Mouse (Mus musculus) forebrain, postnatal 0 days (tissue): Measurements from ENCODE around the gene Zfp277. TPM values are rescaled to one million over a fixed set of nuclear protein-coding genes. Genes with fewer than 3 reads are reported as not detected.

ENCODE experiments used
- ATAC-seq: fragments of 200-750 bp; cut with Nextera tagmentation; 2 replicates; pipeline ENCODE4 v1.8.0; 2017; ENCODE audit warnings: mild to moderate bottlenecking, moderate library complexity
- DNase-seq: peaks from one replicate; pipeline ENCODE4 v3.0.0-alpha.2; 2015
- H3K27ac ChIP-seq: fragments of 300-500 bp; sonication (generic); 2 replicates; pipeline ENCODE4 v1.5.1; 2014; ENCODE audit warnings: low read depth, mild to moderate bottlenecking, antibody characterized with exemption, low read length, moderate library complexity, mixed read lengths
- H3K27me3 ChIP-seq: fragments of 300-500 bp; sonication (generic); 2 replicates; pipeline ENCODE4 v1.6.1; 2014; ENCODE audit warnings: mild to moderate bottlenecking, low read length, mixed read lengths; ENCODE audit not compliant: insufficient read depth
- H3K36me3 ChIP-seq: fragments of 300-500 bp; sonication (generic); 2 replicates; pipeline ENCODE4 v1.6.1; 2014; ENCODE audit warnings: mild to moderate bottlenecking, moderate library complexity; ENCODE audit not compliant: insufficient read depth
- H3K4me1 ChIP-seq: fragments of 300-500 bp; sonication (generic); 2 replicates; pipeline ENCODE4 v1.6.1; 2014; ENCODE audit warnings: antibody characterized with exemption; ENCODE audit not compliant: insufficient read depth
- H3K4me2 ChIP-seq: fragments of 300-500 bp; sonication (generic); 2 replicates; pipeline ENCODE4 v1.6.1; 2014; ENCODE audit warnings: low read depth, mild to moderate bottlenecking, moderate library complexity
- H3K4me3 ChIP-seq: fragments of 300-500 bp; sonication (generic); 2 replicates; pipeline ENCODE4 v1.5.1; 2014; ENCODE audit warnings: low read depth, low read length, mixed read lengths
- H3K9ac ChIP-seq: fragments of 300-500 bp; sonication (generic); 2 replicates; pipeline ENCODE4 v1.6.1; 2014; ENCODE audit warnings: mild to moderate bottlenecking
- H3K9me3 ChIP-seq: fragments of 300-500 bp; sonication (generic); 2 replicates; pipeline ENCODE4 v1.6.1; 2016; ENCODE audit warnings: low read length
- CTCF ChIP-seq: sonication (generic); IDR thresholded peaks from 2 replicates; pipeline ENCODE4 v1.5.1; 2016; ENCODE audit warnings: antibody characterized with exemption, control low read depth, low read depth
- WGBS: fragments of 180-500 bp; shearing (Covaris S2); extraction: QIAGEN DNeasy Blood & Tissue Kit; methylation state at CpG from one replicate; pipeline ENCODE4 v1.1.7; 2014; 5-methylcytosine and 5-hydroxymethylcytosine counted together
- polyA plus RNA-seq: library from polyadenylated mRNA; unstranded; fragments of >200 nt; fragmentation: Nextera tagmentation; extraction: Ambion mirVana; gene quantifications from 2 replicates; pipeline ENCODE4 v1.2.1, GENCODE M21; 2015
- total RNA-seq: library from RNA; depleted of rRNA; stranded (reverse); fragments of >200 nt; gene quantifications from 2 replicates; pipeline ENCODE4 v1.2.3, GENCODE M21; 2014

Zfp277 gene
- total and polyA plus RNA-seq, 2 experiments from 2014 or later: 30.7 to 31.8 TPM

- no peak for TF ChIP-seq CTCF
- Histone ChIP-seq H3K9me3 (no peaks in the 10 kb centered on the region), H3K4me1 (no peaks in the 10 kb centered on the region), H3K27me3 (no peaks in the 10 kb centered on the region), H3K4me2 (no peak overlapping the region), H3K9ac (no peak overlapping the region), H3K36me3 (no peaks in the 10 kb centered on the region), H3K27ac (no peak overlapping the region), H3K4me3 (no peak overlapping the region)
- WGBS: 88% methylated on average over 4 of the region's 4 CpGs
- DNase-seq (no peak), ATAC-seq (no peak)
Observed at GRCm38 (mm10) chr12:40385301-40385700, 60.4 kb downstream of the Zfp277 start.

DNA sequence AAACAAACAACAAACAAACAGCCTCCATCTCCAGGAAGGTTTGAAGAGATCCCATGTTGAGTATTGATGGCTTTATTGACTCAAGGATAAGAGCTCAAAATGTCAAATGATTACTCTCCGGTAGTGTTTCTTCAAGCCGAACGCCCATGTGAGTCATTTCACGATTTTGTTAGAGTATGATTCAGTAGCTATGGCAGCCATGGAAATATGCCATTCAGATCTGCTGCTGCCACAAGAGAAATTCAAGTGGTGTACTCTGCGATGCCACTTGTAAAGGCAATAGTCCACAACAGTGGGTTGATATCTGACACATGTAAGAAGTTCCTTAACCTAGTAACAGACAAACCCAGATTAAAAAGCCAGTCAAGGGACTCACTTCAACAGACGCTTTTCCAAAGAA, 62.0 kb downstream of the Zfp277 start:
- Histone ChIP-seq H3K36me3 (no peaks in the 10 kb centered on the region), H3K4me1 (no peaks in the 10 kb centered on the region), H3K4me3 (no peak overlapping the region), H3K9ac (no peak overlapping the region), H3K9me3 (no peaks in the 10 kb centered on the region), H3K27ac (no peak overlapping the region), H3K4me2 (no peak overlapping the region), H3K27me3 (no peaks in the 10 kb centered on the region)
- DNase-seq (peak; percentile 14), ATAC-seq (no peak)
- no peak for TF ChIP-seq CTCF
- 87% methylated on average over 6 of the region's 6 CpGs for WGBS

- no peak overlapping the region for H3K27ac ChIP-seq
- no peaks in the 10 kb centered on the region for H3K9me3 ChIP-seq
- H3K27me3 ChIP-seq: no peaks in the 10 kb centered on the region
- no peak for ATAC-seq
- H3K4me3 ChIP-seq: no peak overlapping the region
- H3K9ac ChIP-seq: no peak overlapping the region
- 39% methylated on average over 5 of the region's 5 CpGs for WGBS
- no peak for TF ChIP-seq CTCF
- H3K4me2 ChIP-seq: no peak overlapping the region
- no peaks in the 10 kb centered on the region for H3K4me1 ChIP-seq
- H3K36me3 ChIP-seq: no peaks in the 10 kb centered on the region
- no peak for DNase-seq
Observed at GRCm38 (mm10) chr12:40382539-40382938, 63.2 kb downstream of the Zfp277 start.

GRCm38 (mm10) chr12:40381824-40382223, 63.9 kb downstream of the Zfp277 start:
- H3K9ac ChIP-seq: no peak overlapping the region
- no peaks in the 10 kb centered on the region for H3K27me3 ChIP-seq
- WGBS: 92% methylated on average over 11 of the region's 11 CpGs
- DNase-seq: no peak
- H3K9me3 ChIP-seq: no peaks in the 10 kb centered on the region
- H3K36me3 ChIP-seq: no peaks in the 10 kb centered on the region
- no peak overlapping the region for H3K4me3 ChIP-seq
- no peaks in the 10 kb centered on the region for H3K4me1 ChIP-seq
- H3K4me2 ChIP-seq: no peak overlapping the region
- ATAC-seq: no peak
- H3K27ac ChIP-seq: no peak overlapping the region
- no peak for TF ChIP-seq CTCF

DNA sequence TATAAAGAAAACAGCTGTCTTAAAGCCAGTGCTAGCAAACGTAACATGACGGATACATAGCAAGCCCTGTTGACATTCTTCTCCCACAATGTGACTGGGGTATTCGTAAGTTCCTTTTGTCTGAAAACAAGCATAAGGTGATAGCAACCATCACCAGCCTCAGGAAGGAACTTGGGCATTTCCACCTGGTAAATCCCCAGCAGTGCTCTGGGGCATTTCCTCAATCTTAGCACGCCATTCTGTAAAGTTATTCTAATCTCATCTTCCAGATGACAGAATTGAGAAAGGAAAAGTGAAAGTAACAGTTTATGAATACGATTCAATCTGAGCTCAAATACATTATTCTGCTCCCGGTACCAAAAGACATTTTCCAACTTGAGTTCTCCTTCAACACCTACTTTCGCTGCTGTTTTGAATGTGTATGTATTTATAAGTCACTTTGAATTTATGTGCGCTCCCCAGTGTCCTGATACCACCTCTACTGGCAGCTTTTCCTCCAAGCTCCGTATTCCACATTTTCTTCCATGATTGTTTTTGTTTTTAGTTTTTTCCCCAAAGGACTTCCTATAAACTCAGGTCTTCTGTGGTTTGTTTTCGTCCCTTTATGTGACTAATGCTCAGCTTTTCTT, 64.4 kb downstream of the Zfp277 start:
- H3K9ac ChIP-seq: no peak overlapping the region
- H3K9me3 ChIP-seq: no peaks in the 10 kb centered on the region
- no peak for TF ChIP-seq CTCF
- no peak for DNase-seq
- no peak overlapping the region for H3K4me3 ChIP-seq
- H3K36me3 ChIP-seq: no peaks in the 10 kb centered on the region
- WGBS: 90% methylated on average over 10 of the region's 10 CpGs
- no peaks in the 10 kb centered on the region for H3K27me3 ChIP-seq
- no peak for ATAC-seq
- no peak overlapping the region for H3K4me2 ChIP-seq
- no peaks in the 10 kb centered on the region for H3K4me1 ChIP-seq
- H3K27ac ChIP-seq: no peak overlapping the region

- 88% methylated on average over 4 of the region's 4 CpGs for WGBS
- ATAC-seq: no peak
- no peak overlapping the region for H3K4me3 ChIP-seq
- no peak overlapping the region for H3K4me2 ChIP-seq
- TF ChIP-seq CTCF: no peak
- H3K4me1 ChIP-seq: no peaks in the 10 kb centered on the region
- H3K9ac ChIP-seq: no peak overlapping the region
- no peak for DNase-seq
- no peaks in the 10 kb centered on the region for H3K9me3 ChIP-seq
- H3K36me3 ChIP-seq: no peaks in the 10 kb centered on the region
- H3K27me3 ChIP-seq: no peaks in the 10 kb centered on the region
- 0 out of 2 replicates have a peak overlapping the region, but pooled peaks have one; percentile 15 for H3K27ac ChIP-seq
Observed at GRCm38 (mm10) chr12:40379538-40379923, 66.2 kb downstream of the Zfp277 start.

DNA sequence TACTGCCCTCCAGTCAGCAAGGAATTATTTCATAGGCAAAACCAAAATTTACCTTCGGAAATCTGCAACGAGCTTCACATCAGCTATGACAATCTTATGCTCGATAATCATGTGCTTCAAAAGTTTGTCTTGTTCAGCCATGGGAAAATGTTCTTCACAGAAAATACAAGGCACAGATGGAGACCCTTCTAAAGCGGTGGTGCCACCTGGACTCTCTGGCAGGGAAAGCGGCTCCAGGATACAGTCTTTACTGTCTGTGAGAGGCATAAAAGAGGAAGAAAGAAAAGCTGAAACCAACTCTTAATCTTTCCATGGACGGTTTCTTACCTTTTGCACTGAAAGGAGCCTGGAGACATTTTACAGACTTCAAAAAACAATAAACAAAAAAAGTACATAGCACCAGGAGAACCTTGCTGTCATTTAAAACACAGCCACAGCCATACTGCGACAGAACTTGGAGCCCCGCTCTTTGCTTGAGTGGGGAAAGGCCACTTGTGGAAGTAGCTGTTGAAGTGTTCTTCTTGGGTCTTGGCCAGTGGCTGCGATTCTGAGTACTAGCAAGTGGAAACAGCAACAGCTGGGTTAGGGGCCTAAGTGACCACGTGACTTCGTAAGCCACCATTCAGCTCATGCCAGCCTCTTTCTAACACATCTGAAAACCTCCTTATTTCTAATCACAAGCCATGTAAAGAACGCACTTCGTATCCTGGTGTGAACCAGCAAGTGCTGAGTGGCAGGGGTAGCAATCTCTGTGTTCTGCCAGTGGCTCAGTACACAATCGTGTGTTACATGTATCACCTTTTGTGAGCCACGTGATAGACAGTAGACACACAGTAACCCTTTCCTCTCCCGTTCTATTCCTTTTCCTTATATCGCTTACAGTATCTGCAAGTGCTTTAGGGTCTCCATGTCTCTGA, 66.8 kb downstream of the Zfp277 start:
- H3K36me3 ChIP-seq: no peaks in the 10 kb centered on the region
- H3K27ac ChIP-seq: 0 out of 2 replicates have a peak overlapping the region, but pooled peaks have one; percentile 15
- no peak overlapping the region for H3K9ac ChIP-seq
- no peaks in the 10 kb centered on the region for H3K27me3 ChIP-seq
- H3K4me2 ChIP-seq: no peak overlapping the region
- 62% methylated on average over 17 of the region's 17 CpGs for WGBS
- no peaks in the 10 kb centered on the region for H3K9me3 ChIP-seq
- H3K4me3 ChIP-seq: no peak overlapping the region
- peak; percentile 92 for ATAC-seq
- peak; percentile 70 for DNase-seq
- no peak for TF ChIP-seq CTCF
- H3K4me1 ChIP-seq: no peaks in the 10 kb centered on the region
